Mouse (Mus musculus) stomach, postnatal 0 days (tissue): Measurements from ENCODE around the gene Slc7a9. TPM values are rescaled to one million over a fixed set of nuclear protein-coding genes. Genes with fewer than 3 reads are reported as not detected.
A peak's percentile ranks its signal among the peaks of the same experiment; 100 is the strongest.

ENCODE experiments used
- ATAC-seq: fragments of 200-750 bp; cut with Nextera tagmentation; 2 replicates; pipeline ENCODE4 v1.8.0; 2017; ENCODE audit not compliant: low FRiP score, low TSS enrichment
- DNase-seq: peaks from one replicate; pipeline ENCODE4 v3.0.0-alpha.2; 2016; ENCODE audit warnings: low spot score
- H3K27ac ChIP-seq: fragments of 300-500 bp; sonication (generic); replicated peaks from 2 replicates; pipeline ENCODE4 v1.5.1; 2014; ENCODE audit warnings: mild to moderate bottlenecking, control low read depth
- H3K27me3 ChIP-seq: fragments of 300-500 bp; sonication (generic); 2 replicates; pipeline ENCODE4 v1.6.1; 2014; ENCODE audit warnings: low read length; ENCODE audit not compliant: control insufficient read depth, insufficient read depth
- H3K36me3 ChIP-seq: fragments of 300-500 bp; sonication (generic); 2 replicates; pipeline ENCODE4 v1.6.1; 2014; ENCODE audit warnings: low read length, mixed read lengths; ENCODE audit not compliant: control insufficient read depth, insufficient read depth
- H3K4me1 ChIP-seq: fragments of 300-500 bp; sonication (generic); replicated peaks from 2 replicates; pipeline ENCODE4 v1.6.1; 2014; ENCODE audit warnings: antibody characterized with exemption; ENCODE audit not compliant: control insufficient read depth, insufficient read depth
- H3K4me2 ChIP-seq: fragments of 300-500 bp; sonication (generic); replicated peaks from 2 replicates; pipeline ENCODE4 v1.6.1; 2014; ENCODE audit warnings: low read depth, mild to moderate bottlenecking, control low read depth, moderate library complexity
- H3K4me3 ChIP-seq: fragments of 300-500 bp; sonication (generic); 2 replicates; pipeline ENCODE4 v1.5.1; 2014; ENCODE audit warnings: low read depth, low read length, control low read depth
- H3K9ac ChIP-seq: fragments of 300-500 bp; sonication (generic); 2 replicates; pipeline ENCODE4 v1.6.1; 2014; ENCODE audit warnings: mild to moderate bottlenecking, low read length, control low read depth, mixed read lengths
- H3K9me3 ChIP-seq: fragments of 300-500 bp; sonication (generic); 2 replicates; pipeline ENCODE4 v1.6.1; 2016; ENCODE audit warnings: low read length; ENCODE audit not compliant: control insufficient read depth
- CTCF ChIP-seq: IDR thresholded peaks from 2 replicates; pipeline ENCODE4 v1.5.1; 2016; ENCODE audit warnings: antibody characterized with exemption, low read depth, mild to moderate bottlenecking, moderate library complexity
- EP300 ChIP-seq: optimal IDR thresholded peaks from 2 replicates; pipeline ENCODE3; 2016; ENCODE audit warnings: antibody characterized with exemption
- WGBS: fragments of 180-500 bp; shearing (Covaris S2); extraction: QIAGEN DNeasy Blood & Tissue Kit; methylation state at CpG from one replicate; pipeline ENCODE4 v1.1.7; 2014; 5-methylcytosine and 5-hydroxymethylcytosine counted together
- polyA plus RNA-seq: library from polyadenylated mRNA; unstranded; fragments of >200 nt; fragmentation: Nextera tagmentation; extraction: Ambion mirVana; gene quantifications from 2 replicates; pipeline ENCODE4 v1.2.1, GENCODE M21; 2015

The Slc7a9 gene
- 0.13 and 0.30 TPM in 2 replicates for polyA plus RNA-seq

DNA sequence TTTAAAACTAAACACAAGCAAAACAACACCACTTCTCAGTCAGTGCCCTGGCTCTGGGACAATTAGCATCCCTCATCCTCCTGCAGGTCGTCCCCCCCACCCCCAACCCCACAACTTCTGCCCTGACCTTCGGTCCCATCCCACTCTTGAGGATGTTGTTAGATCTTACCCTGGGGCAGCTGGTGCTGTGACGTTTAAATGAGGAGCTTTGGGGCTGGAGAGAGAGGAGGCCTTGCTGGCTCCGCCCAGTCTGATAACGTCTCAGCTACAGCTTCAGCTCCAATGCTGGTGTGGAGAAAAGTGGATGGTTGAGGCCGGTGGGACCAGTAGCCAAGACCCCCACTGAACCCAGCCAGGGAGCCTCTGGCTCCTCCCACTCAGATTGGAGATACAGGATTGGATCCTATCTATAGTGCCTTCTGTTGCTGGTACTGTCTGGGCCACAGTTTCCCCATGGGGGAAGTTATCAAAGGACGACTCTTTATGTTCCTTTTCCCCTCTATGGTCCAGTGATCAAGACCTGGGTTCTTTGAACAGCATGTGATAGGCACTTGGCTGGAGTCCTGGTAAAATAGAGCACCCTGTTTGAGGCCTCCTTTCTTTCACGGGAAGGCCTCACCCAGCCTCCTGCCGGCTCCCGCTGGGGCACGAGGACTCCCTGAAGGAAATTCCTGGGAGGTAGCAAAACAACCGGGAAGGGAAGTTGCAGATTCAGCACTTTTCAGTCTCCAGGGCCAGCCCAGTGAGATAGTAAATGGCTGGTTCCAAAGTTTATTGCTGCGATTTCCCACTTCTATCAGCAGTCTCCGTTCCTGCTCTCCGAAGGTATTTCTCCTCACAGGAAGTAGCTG lies at the start of gene Slc7a9:
Gene Slc7a9 (plus strand): TSS at position 801 of the 851 bp plus-strand sequence.
- Histone ChIP-seq H3K27me3 (no peaks in the 10 kb centered on the region), H3K27ac (no peak within 1 kb of the TSS), H3K9me3 (no peaks in the 10 kb centered on the region), H3K4me1 (no peaks in the 10 kb centered on the region), H3K36me3 (no peaks in the 10 kb centered on the region), H3K4me3 (no peak within 1 kb of the TSS), H3K9ac (no peak within 1 kb of the TSS), H3K4me2 (no peak within 1 kb of the TSS)
- TF ChIP-seq EP300 (no peak), CTCF (no peak)
- ATAC-seq (peak; percentile 53), DNase-seq (peak; percentile 55)
- WGBS, result 24% methylated on average over 15 of the region's 15 CpGs

DNA sequence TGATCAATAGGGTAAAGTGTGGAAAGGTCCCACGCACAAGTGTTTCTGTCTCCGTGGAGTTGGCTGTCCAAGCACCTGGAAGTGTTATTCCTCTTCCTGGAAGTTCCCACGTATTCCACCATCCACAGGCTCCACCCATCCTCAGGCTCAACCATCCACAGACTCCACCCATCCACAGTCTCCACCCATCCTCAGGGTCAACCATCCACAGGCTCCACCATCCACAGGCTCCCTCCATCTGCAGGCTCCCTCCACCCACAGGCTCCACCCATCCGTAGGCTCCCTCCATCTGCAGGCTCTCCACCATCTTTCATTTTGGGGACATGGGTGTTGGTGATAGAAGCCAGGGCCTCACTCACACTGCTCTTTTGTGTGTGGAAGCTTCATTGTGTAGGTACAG lies 47.4 kb upstream of the Slc7a9 start:
- TF ChIP-seq CTCF (no peak), EP300 (no peak)
- WGBS, result 85% methylated on average over 4 of the region's 4 CpGs
- H3K9ac ChIP-seq, result no peak overlapping the region

DNA sequence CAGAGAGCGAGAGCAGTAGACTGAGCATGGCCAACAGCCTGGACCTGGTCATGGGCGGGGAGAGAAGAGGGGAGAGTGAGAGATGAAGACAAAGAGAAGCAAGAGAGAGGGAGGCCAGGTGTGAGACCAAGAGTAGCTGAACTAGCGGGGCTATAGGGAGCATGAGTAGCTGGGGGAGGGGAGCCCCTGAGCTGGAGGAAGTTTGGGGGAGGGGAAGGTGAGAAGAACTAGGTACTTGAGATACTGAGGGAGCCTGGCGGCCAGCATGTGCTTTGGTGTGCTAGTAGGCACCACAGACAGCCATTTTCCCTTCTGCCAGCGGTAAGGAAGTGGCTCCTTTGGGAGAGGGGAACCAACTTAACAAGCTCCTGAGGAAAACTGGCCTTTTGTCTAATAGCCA lies 33.4 kb upstream of the Slc7a9 start:
- TF ChIP-seq EP300 (no peak), CTCF (no peak)
- DNase-seq (no peak), ATAC-seq (no peak)
- Histone ChIP-seq H3K27ac (no peak overlapping the region), H3K27me3 (no peaks in the 10 kb centered on the region), H3K36me3 (peaks cover 7% of the 10 kb centered on the region), H3K4me3 (no peak overlapping the region), H3K9me3 (no peaks in the 10 kb centered on the region), H3K9ac (no peak overlapping the region), H3K4me2 (no peak overlapping the region), H3K4me1 (no peaks in the 10 kb centered on the region)
- WGBS, result 74% methylated on average over 5 of the region's 5 CpGs

More for the DNA sequence above, 47.4 kb upstream of the Slc7a9 start:
- Histone ChIP-seq H3K27ac (no peak overlapping the region), H3K4me2 (no peak overlapping the region), H3K36me3 (peaks cover 9% of the 10 kb centered on the region), H3K4me1 (peaks cover 2% of the 10 kb centered on the region; the same call in 1 of the 2 replicates), H3K27me3 (no peaks in the 10 kb centered on the region), H3K9me3 (no peaks in the 10 kb centered on the region), H3K4me3 (no peak overlapping the region)
- DNase-seq (no peak), ATAC-seq (no peak)

DNA sequence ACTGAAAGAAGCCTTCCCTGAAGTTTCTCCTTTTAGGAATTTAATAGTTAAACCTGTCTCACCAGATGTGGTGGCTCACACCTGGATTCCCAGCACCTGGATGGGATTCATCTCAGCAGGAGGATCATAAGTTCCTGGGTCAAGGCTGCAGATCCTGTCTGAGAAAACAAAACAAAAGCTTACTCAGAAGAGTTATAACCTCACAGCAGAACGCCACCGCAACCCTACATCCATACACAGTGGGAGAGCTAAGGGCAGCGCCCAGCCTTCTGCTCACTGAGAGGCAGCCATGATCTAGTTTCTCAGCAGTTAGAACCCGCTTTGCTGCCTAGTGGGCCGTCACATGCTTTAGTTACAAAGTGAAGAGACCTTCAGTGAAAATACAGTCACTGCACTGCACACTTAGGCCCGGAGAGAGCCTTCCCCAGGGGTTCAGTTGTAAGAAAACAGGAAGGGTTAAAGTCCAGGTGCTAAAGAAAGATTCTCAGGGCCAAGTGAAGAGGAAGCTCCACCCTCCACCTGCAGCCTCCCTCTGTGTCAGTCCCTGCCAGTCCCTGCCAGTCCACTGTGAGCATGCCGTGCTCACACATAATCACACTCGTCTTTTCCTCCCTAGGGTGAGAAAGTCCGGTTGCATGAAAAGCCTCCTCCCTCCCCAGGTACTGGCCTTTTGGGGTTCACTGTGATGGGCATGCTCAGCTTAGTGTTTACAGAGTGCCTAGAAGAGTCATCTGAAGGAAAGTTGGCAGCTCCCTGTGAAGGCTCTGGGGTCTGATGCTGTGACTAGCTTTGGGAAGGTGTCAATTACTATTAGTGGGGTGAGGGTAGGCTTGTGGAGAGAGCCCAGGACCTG lies 32.6 kb upstream of the Slc7a9 start:
- TF ChIP-seq EP300 (no peak), CTCF (no peak)
- no peaks in the 10 kb centered on the region for H3K27me3 ChIP-seq
- H3K4me1 ChIP-seq, result no peaks in the 10 kb centered on the region
- no peak overlapping the region for H3K4me3 ChIP-seq
- peak; percentile 62 for DNase-seq
- ATAC-seq, result peak; percentile 88
- peaks cover 4% of the 10 kb centered on the region for H3K36me3 ChIP-seq
- no peaks in the 10 kb centered on the region for H3K9me3 ChIP-seq
- WGBS, result 54% methylated on average over 9 of the region's 9 CpGs
- H3K4me2 ChIP-seq, result no peak overlapping the region
- H3K9ac ChIP-seq, result no peak overlapping the region
- peak overlapping the region; percentile 70 for H3K27ac ChIP-seq

- ATAC-seq (peak; percentile 69), DNase-seq (peak; percentile 44)
- no peak overlapping the region for H3K27ac ChIP-seq
- H3K4me1 ChIP-seq, result no peaks in the 10 kb centered on the region
- no peaks in the 10 kb centered on the region for H3K9me3 ChIP-seq
- H3K9ac ChIP-seq, result no peak overlapping the region
- H3K4me2 ChIP-seq, result no peak overlapping the region
- H3K4me3 ChIP-seq, result no peak overlapping the region
- WGBS, result 52% methylated on average over 5 of the region's 5 CpGs
- H3K27me3 ChIP-seq, result no peaks in the 10 kb centered on the region
- TF ChIP-seq EP300, result no peak
- H3K36me3 ChIP-seq, result peaks cover 4% of the 10 kb centered on the region
Measured at GRCm38 (mm10) chr7:35416654-35416948, 32.0 kb upstream of the Slc7a9 start.

GRCm38 (mm10) chr7:35423071-35423470 lies 25.5 kb upstream of the Slc7a9 start:
- H3K9me3 ChIP-seq, result no peaks in the 10 kb centered on the region
- no peak for TF ChIP-seq CTCF
- TF ChIP-seq EP300, result no peak

More at GRCm38 (mm10) chr7:35423071-35423470, 25.5 kb upstream of the Slc7a9 start:
- no peak for DNase-seq
- peaks cover 15% of the 10 kb centered on the region; the same call in 1 of the 2 replicates for H3K36me3 ChIP-seq
- H3K27ac ChIP-seq, result no peak overlapping the region
- no peaks in the 10 kb centered on the region for H3K27me3 ChIP-seq
- WGBS, result 88% methylated on average over 10 of the region's 10 CpGs
- no peak overlapping the region for H3K4me3 ChIP-seq
- H3K4me2 ChIP-seq, result no peak overlapping the region
- ATAC-seq, result no peak
- H3K4me1 ChIP-seq, result no peaks in the 10 kb centered on the region
- no peak overlapping the region for H3K9ac ChIP-seq
